ENCODE assay signal across 12 mouse cellular contexts in genomic region chr6:124817971-124818370, GRCm38 (mm10). TPM values are rescaled to one million over a fixed set of nuclear protein-coding genes. Genes with fewer than 3 reads are reported as not detected.
A peak's percentile ranks its signal among the peaks of the same experiment; 100 is the strongest.
DNase-seq lines count a peak whose midpoint lies in the region; ATAC-seq lines count a peak whose summit lies in the region.
"Had no signal": no experiment of that assay in that cellular context is flagged by ENCODE, and none has a peak within 500 bp of the region (broad histone marks: within the 10 kb centered on the region; RNA-seq: fewer than 3 reads in every experiment).

No protein-coding gene starts in this region.

- DNase-seq in cerebellum, adult 11-12 months: peak; percentile 4
- DNase-seq in cerebellum, adult 11 months: no peak
- peak; percentile 42 for DNase-seq in lung, postnatal 36 days
- no peak for DNase-seq in lung, postnatal 10 days
- DNase-seq in brain, adult 2 months (ENCODE audit: low read depth, low spot score): peak; percentile 53
- DNase-seq in B cell, adult 2 months: no peak
- DNase-seq: cerebellum, postnatal 25 days; forebrain, postnatal 0 days; heart, postnatal 10 days; thymus, postnatal 25 days had no signal

- ATAC-seq in monocyte, adult 5-6 weeks (replicated peaks; ENCODE audit: insufficient number of reproducible peaks, low FRiP score, low TSS enrichment, poor library complexity, severe bottlenecking): peak; percentile 63
- ATAC-seq: forebrain, postnatal 0 days; inflammation-experienced regulatory T-cells, adult 6 months had no signal

RNA-seq across cellular contexts. Expression of gene Tpi1, which starts 3.9 kb away (rescaled TPM):
- total RNA-seq in monocyte, adult 5-6 weeks (2017): 71.9 to 103 TPM (median 88.6 TPM) in 3 replicates

RNA-seq across cellular contexts. Expression of gene Spsb2, which starts 9.5 kb away (rescaled TPM):
- 8.2 to 11.2 TPM (median 10.4 TPM) in 3 replicates for total RNA-seq in monocyte, adult 5-6 weeks (2017)

RNA-seq across cellular contexts. Expression of gene Usp5, which starts 11.3 kb away (rescaled TPM):
- 34.6 to 45.5 TPM (median 35.5 TPM) in 3 replicates for total RNA-seq in monocyte, adult 5-6 weeks (2017)

RNA-seq across cellular contexts. Expression of gene Cdca3, which starts 11.4 kb away (rescaled TPM):
- total RNA-seq in monocyte, adult 5-6 weeks (2017): 0.32 to 5.8 TPM in 2 of 3 replicates, not detected in the other

RNA-seq across cellular contexts. Expression of gene Gnb3, which starts 22.1 kb away (rescaled TPM):
- 0.19 TPM in 1 of 3 replicates, not detected in the others for total RNA-seq in monocyte, adult 5-6 weeks (2017)

Comparison
In these comparisons a context has a peak if more than half of its experiments do, and no peak if none do; other contexts are left out.
1. DNase-seq: peak in cerebellum, adult 11-12 months (single experiment), lung, postnatal 36 days (single experiment) and brain, adult 2 months (single experiment); none in cerebellum, adult 11 months (single experiment), lung, postnatal 10 days (single experiment) and B cell, adult 2 months (0 of 2).